Mouse (Mus musculus): ENCODE data around the gene Sytl2. TPM values are rescaled to one million over a fixed set of nuclear protein-coding genes. Genes with fewer than 3 reads are reported as not detected.

Sytl2 gene
- polyA plus RNA-seq, 1 experiment from 2014 or later = 7.1 TPM

DNA sequence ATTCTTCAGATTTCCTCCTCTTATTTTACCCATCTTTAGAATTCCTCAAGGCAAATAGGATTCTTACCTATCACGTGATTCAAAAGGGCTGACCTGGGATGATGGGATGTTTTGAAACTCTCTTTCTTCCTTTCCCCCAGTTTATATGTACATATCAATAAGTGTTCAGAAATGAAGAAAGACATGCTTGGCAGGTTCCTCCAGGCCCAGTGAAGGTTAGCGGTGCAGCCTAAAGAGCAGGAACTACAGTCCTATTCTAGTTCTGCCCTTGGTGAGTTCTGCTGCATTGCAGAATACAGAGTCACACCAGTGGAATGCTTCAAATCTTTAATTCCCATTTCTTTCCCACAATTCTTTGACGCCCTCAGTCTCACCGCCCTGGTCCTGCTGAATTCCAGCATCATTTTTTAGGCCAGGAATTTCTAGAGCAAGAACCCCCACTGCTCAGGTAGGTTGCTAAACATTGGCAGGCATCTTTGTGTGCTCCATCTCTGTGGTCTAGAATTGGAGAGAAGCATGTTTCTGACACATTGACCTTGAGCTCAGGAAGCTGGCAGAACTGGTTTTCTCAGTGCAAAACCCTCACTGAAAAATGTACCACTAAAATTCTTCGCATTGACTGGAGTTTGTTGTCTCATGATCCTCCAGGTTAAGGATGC is 45.9 kb downstream of the Sytl2 start:
- H3K9me3 ChIP-seq (ENCODE audit: control insufficient read depth, low read length) = no peaks in the 10 kb centered on the region
- H3K9ac ChIP-seq (replicated peaks; ENCODE audit: low read length) = no peak overlapping the region
- H3K27ac ChIP-seq (replicated peaks; ENCODE audit: low read depth, low read length) = no peak overlapping the region
- DNase-seq (no peak), ATAC-seq (ENCODE audit: low FRiP score, low TSS enrichment) (no peak)
- H3K4me1 ChIP-seq (ENCODE audit: control insufficient read depth, insufficient read depth, low read length) = no peaks in the 10 kb centered on the region
- no peak overlapping the region for H3K4me2 ChIP-seq (ENCODE audit: low read length)
- no peaks in the 10 kb centered on the region for H3K27me3 ChIP-seq (ENCODE audit: control insufficient read depth, insufficient read depth, low read length)
- no peaks in the 10 kb centered on the region for H3K36me3 ChIP-seq (ENCODE audit: control insufficient read depth, insufficient read depth, low read length)
- no peak overlapping the region for H3K4me3 ChIP-seq (replicated peaks; ENCODE audit: low read depth, low read length)
- WGBS = 84% methylated on average over 5 of the region's 5 CpGs

DNA sequence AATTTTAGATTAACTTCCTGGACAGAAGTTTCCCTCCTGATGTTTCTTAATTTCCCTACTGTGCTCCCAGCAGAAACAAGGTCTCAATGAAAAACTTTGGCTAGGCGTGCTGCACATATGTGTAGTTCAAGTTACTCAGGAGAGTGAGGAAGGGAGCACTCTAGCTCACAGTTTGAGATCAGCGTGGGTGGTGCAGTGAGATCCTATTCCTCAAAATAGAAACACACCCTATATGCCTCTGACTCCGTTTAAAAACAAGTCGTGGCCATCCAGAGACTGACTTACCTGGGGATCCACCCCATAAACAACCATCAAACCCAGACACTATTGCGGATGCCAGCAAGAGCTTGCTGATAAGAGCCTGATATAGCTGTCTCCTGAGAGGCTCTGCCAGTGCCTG is 47.0 kb downstream of the Sytl2 start:
- WGBS = 91% methylated on average over 5 of the region's 5 CpGs
- Histone ChIP-seq H3K9me3 (ENCODE audit: control insufficient read depth, low read length) (no peaks in the 10 kb centered on the region), H3K4me2 (ENCODE audit: low read length) (no peak overlapping the region), H3K4me1 (ENCODE audit: control insufficient read depth, insufficient read depth, low read length) (no peaks in the 10 kb centered on the region), H3K27me3 (ENCODE audit: control insufficient read depth, insufficient read depth, low read length) (no peaks in the 10 kb centered on the region), H3K27ac (replicated peaks; ENCODE audit: low read depth, low read length) (no peak overlapping the region), H3K36me3 (ENCODE audit: control insufficient read depth, insufficient read depth, low read length) (no peaks in the 10 kb centered on the region), H3K9ac (replicated peaks; ENCODE audit: low read length) (no peak overlapping the region), H3K4me3 (replicated peaks; ENCODE audit: low read depth, low read length) (no peak overlapping the region)
- ATAC-seq (ENCODE audit: low FRiP score, low TSS enrichment) (no peak), DNase-seq (no peak)

DNA sequence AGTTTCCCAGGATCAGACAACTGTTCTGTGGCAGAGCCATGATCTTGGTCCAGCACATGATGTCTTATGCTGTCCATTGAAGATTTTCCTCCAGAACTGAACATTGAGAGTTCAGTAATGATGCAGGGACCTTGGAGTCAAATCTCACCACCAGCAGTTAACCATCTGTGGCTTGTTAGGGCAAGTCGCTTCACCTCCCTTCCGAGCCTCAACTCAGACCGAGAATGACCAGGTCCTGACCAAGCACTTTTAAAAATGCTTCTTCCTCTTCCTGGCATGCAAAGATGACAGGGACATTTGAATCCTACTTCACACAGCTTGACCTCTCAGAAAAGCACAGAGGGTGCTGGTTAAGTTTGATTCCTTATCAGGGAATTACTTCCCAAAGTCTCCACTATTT is 50.1 kb downstream of the Sytl2 start:
- H3K4me3 ChIP-seq (replicated peaks; ENCODE audit: low read depth, low read length) = no peak overlapping the region
- H3K9me3 ChIP-seq (ENCODE audit: control insufficient read depth, low read length) = no peaks in the 10 kb centered on the region
- 100% methylated on average over 3 of the region's 3 CpGs for WGBS
- ATAC-seq (ENCODE audit: low FRiP score, low TSS enrichment) (no peak), DNase-seq (no peak)
- H3K27ac ChIP-seq (replicated peaks; ENCODE audit: low read depth, low read length) = no peak overlapping the region
- no peak overlapping the region for H3K9ac ChIP-seq (replicated peaks; ENCODE audit: low read length)
- no peaks in the 10 kb centered on the region for H3K36me3 ChIP-seq (ENCODE audit: control insufficient read depth, insufficient read depth, low read length)
- H3K27me3 ChIP-seq (ENCODE audit: control insufficient read depth, insufficient read depth, low read length) = no peaks in the 10 kb centered on the region
- H3K4me2 ChIP-seq (ENCODE audit: low read length) = no peak overlapping the region
- H3K4me1 ChIP-seq (ENCODE audit: control insufficient read depth, insufficient read depth, low read length) = no peaks in the 10 kb centered on the region

DNA sequence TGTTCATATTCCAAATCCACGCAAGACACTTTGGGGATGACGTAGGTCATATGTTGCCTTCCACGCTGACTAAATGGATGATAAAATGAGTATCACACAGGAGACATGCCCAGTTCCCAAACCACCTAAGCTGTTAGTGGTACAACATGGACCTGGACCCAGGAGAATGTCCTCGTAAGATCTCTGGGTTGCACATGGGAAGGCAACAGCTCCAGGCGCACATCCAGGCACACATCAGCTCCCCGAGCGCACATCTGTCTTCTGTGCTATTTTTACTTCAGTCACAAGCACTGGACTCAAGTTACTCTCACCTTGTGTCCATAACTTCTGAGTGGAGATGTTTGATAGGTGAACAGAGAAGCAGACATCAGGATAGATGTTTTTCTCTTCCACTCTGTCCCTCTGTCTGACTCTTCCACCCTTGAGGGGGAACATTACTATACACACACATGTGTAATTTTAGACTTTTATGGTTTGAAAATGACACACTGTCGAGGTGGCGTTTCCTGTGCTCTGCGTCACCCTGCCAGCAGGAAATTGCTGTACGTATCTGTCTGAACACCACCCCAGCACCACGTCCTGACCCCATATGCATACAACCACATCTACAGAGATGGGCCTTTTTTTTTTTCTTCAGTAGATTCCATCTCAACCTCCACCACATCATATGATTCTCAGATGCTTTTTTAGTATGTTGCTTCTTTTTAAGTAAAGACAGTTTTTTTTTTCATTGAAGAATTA is 51.6 kb downstream of the Sytl2 start:
- DNase-seq = no peak
- no peaks in the 10 kb centered on the region for H3K27me3 ChIP-seq (ENCODE audit: control insufficient read depth, insufficient read depth, low read length)
- no peaks in the 10 kb centered on the region for H3K36me3 ChIP-seq (ENCODE audit: control insufficient read depth, insufficient read depth, low read length)
- no peaks in the 10 kb centered on the region for H3K9me3 ChIP-seq (ENCODE audit: control insufficient read depth, low read length)
- no peak overlapping the region for H3K4me2 ChIP-seq (ENCODE audit: low read length)
- H3K4me3 ChIP-seq (replicated peaks; ENCODE audit: low read depth, low read length) = no peak overlapping the region
- WGBS = 92% methylated on average over 12 of the region's 12 CpGs
- ATAC-seq (ENCODE audit: low FRiP score, low TSS enrichment) = no peak
- H3K27ac ChIP-seq (replicated peaks; ENCODE audit: low read depth, low read length) = no peak overlapping the region
- no peaks in the 10 kb centered on the region for H3K4me1 ChIP-seq (ENCODE audit: control insufficient read depth, insufficient read depth, low read length)
- no peak overlapping the region for H3K9ac ChIP-seq (replicated peaks; ENCODE audit: low read length)

DNA sequence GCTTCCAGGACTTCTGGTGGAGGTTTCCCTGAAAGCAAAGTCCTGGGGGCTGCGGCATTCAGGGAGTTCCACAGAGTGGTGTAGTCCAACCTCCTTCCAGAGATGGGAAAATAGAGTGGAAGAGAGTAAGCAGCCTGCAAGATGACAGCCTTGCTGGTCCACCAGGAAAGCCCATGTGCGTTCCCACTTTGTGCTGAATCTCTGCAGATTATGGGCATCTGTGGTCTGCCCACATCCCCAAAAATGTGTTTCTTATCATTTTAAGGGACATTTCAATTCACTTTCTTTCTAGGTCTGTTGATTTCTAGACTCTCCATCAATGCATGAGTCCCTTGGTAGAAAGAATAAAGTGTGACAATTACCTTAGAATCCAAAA is 52.2 kb downstream of the Sytl2 start:
- H3K9ac ChIP-seq (replicated peaks; ENCODE audit: low read length) = no peak overlapping the region
- H3K4me2 ChIP-seq (ENCODE audit: low read length) = no peak overlapping the region
- no peak overlapping the region for H3K4me3 ChIP-seq (replicated peaks; ENCODE audit: low read depth, low read length)
- DNase-seq = no peak
- ATAC-seq (ENCODE audit: low FRiP score, low TSS enrichment) = no peak
- H3K27me3 ChIP-seq (ENCODE audit: control insufficient read depth, insufficient read depth, low read length) = no peaks in the 10 kb centered on the region
- WGBS = 96% methylated on average over 2 of the region's 2 CpGs
- H3K27ac ChIP-seq (replicated peaks; ENCODE audit: low read depth, low read length) = no peak overlapping the region
- H3K36me3 ChIP-seq (ENCODE audit: control insufficient read depth, insufficient read depth, low read length) = no peaks in the 10 kb centered on the region
- H3K9me3 ChIP-seq (ENCODE audit: control insufficient read depth, low read length) = no peaks in the 10 kb centered on the region
- no peaks in the 10 kb centered on the region for H3K4me1 ChIP-seq (ENCODE audit: control insufficient read depth, insufficient read depth, low read length)

DNA sequence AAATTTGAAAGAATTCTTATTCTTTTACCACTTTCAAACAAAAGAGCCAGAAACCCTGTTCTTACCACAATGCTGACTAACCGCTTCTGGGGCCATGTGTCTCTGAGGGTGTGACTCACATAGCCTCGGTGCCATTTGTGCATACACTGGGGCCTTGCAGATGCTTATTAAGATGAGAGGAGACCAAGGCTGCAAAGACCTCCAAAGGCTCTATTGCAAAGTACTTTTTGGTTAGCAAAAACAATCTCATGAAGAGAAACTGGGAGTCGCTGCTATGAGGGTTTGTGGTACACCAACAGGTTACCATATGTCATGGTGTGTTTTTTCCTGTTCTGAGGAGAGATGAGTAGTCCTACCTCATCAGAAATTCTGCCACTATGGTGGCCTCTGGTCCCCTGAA is 53.4 kb downstream of the Sytl2 start:
- no peak overlapping the region for H3K4me2 ChIP-seq (ENCODE audit: low read length)
- no peak for DNase-seq
- no peak overlapping the region for H3K27ac ChIP-seq (replicated peaks; ENCODE audit: low read depth, low read length)
- H3K4me3 ChIP-seq (replicated peaks; ENCODE audit: low read depth, low read length) = no peak overlapping the region
- H3K4me1 ChIP-seq (ENCODE audit: control insufficient read depth, insufficient read depth, low read length) = no peaks in the 10 kb centered on the region
- no peak overlapping the region for H3K9ac ChIP-seq (replicated peaks; ENCODE audit: low read length)
- H3K9me3 ChIP-seq (ENCODE audit: control insufficient read depth, low read length) = no peaks in the 10 kb centered on the region
- no peaks in the 10 kb centered on the region for H3K27me3 ChIP-seq (ENCODE audit: control insufficient read depth, insufficient read depth, low read length)
- WGBS = 88% methylated on average over 3 of the region's 3 CpGs
- ATAC-seq (ENCODE audit: low FRiP score, low TSS enrichment) = no peak
- H3K36me3 ChIP-seq (ENCODE audit: control insufficient read depth, insufficient read depth, low read length) = no peaks in the 10 kb centered on the region

DNA sequence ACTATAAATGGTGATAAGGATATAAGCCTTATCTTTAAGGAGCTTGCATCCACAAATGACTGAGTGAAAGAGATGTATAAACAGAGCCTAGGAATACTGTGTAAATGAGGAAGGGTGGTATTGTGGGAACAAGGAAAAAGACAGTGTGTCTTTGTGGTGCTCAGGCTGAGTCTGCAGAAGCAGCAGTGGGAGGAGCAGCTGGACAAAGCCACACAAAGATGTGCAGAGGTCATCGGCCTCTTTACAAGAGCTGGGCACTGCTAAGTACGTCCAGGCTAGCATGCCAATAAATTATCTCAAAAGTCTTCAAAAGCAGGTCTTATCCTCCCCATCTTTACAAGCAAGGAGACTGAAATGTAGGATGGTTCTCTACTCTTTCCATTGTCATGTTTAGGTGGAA is 53.9 kb downstream of the Sytl2 start:
- 66% methylated on average over 2 of the region's 2 CpGs for WGBS
- no peak for ATAC-seq (ENCODE audit: low FRiP score, low TSS enrichment)
- no peak overlapping the region for H3K4me3 ChIP-seq (replicated peaks; ENCODE audit: low read depth, low read length)

DNA sequence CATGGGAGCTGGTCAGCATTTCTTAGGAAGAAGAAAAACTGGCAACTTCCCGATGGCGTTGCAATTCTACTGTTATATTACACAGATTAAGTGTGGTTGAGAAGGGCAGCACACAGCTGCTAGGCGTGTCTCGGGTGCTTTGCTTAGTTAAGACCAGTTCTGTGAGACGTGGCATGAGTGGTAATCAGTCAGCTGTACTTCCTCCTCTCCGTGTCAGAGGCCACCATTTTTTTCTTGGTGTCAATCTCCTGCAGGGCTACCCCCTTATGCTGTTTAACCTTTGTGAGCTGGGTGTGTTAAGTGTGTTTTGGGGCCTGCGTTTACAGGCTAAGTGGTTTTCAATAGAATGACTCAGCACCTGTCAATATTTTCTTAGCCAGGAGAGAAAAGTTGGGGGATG is 60.7 kb downstream of the Sytl2 start:
- Histone ChIP-seq H3K27ac (replicated peaks; ENCODE audit: low read depth, low read length) (no peak overlapping the region), H3K9me3 (ENCODE audit: control insufficient read depth, low read length) (no peaks in the 10 kb centered on the region), H3K9ac (replicated peaks; ENCODE audit: low read length) (no peak overlapping the region), H3K27me3 (ENCODE audit: control insufficient read depth, insufficient read depth, low read length) (no peaks in the 10 kb centered on the region), H3K4me3 (replicated peaks; ENCODE audit: low read depth, low read length) (no peak overlapping the region), H3K36me3 (ENCODE audit: control insufficient read depth, insufficient read depth, low read length) (no peaks in the 10 kb centered on the region), H3K4me2 (ENCODE audit: low read length) (no peak overlapping the region), H3K4me1 (ENCODE audit: control insufficient read depth, insufficient read depth, low read length) (no peaks in the 10 kb centered on the region)
- DNase-seq (no peak), ATAC-seq (ENCODE audit: low FRiP score, low TSS enrichment) (no peak)
- WGBS = 82% methylated on average over 7 of the region's 7 CpGs

More for the DNA sequence above, 53.9 kb downstream of the Sytl2 start:
- Histone ChIP-seq H3K9me3 (ENCODE audit: control insufficient read depth, low read length) (no peaks in the 10 kb centered on the region), H3K36me3 (ENCODE audit: control insufficient read depth, insufficient read depth, low read length) (no peaks in the 10 kb centered on the region), H3K9ac (replicated peaks; ENCODE audit: low read length) (no peak overlapping the region), H3K4me1 (ENCODE audit: control insufficient read depth, insufficient read depth, low read length) (no peaks in the 10 kb centered on the region), H3K27ac (replicated peaks; ENCODE audit: low read depth, low read length) (no peak overlapping the region), H3K4me2 (ENCODE audit: low read length) (no peak overlapping the region), H3K27me3 (ENCODE audit: control insufficient read depth, insufficient read depth, low read length) (no peaks in the 10 kb centered on the region)
- DNase-seq = no peak
